Mouse (Mus musculus) intestine, embryonic 15.5 days (tissue): Measurements from ENCODE around the gene Tnfrsf4. TPM values are rescaled to one million over a fixed set of nuclear protein-coding genes. Genes with fewer than 3 reads are reported as not detected.
A peak's percentile ranks its signal among the peaks of the same experiment; 100 is the strongest.

Experiments used
- ATAC-seq: fragments of 200-750 bp; cut with Nextera tagmentation; 2 replicates; pipeline ENCODE4 v1.8.0; 2017; ENCODE audit warnings: moderate TSS enrichment, moderate library complexity
- H3K27ac ChIP-seq: fragments of 300-500 bp; sonication (generic); 2 replicates; pipeline ENCODE4 v1.5.1; 2015; ENCODE audit warnings: mild to moderate bottlenecking, inconsistent platforms
- H3K27me3 ChIP-seq: fragments of 300-500 bp; sonication (generic); replicated peaks from 2 replicates; pipeline ENCODE4 v1.6.1; 2015; ENCODE audit warnings: inconsistent platforms
- H3K36me3 ChIP-seq: fragments of 300-500 bp; sonication (generic); 2 replicates; pipeline ENCODE4 v1.6.1; 2015; ENCODE audit warnings: inconsistent platforms
- H3K4me1 ChIP-seq: fragments of 300-500 bp; sonication (generic); replicated peaks from 2 replicates; pipeline ENCODE4 v1.6.1; 2015; ENCODE audit warnings: inconsistent platforms
- H3K4me2 ChIP-seq: fragments of 300-500 bp; sonication (generic); replicated peaks from 2 replicates; pipeline ENCODE4 v1.6.1; 2015; ENCODE audit warnings: mild to moderate bottlenecking, inconsistent platforms
- H3K4me3 ChIP-seq: fragments of 300-500 bp; sonication (generic); replicated peaks from 2 replicates; pipeline ENCODE4 v1.5.1; 2015; ENCODE audit warnings: inconsistent platforms
- H3K9ac ChIP-seq: fragments of 300-500 bp; sonication (generic); 2 replicates; pipeline ENCODE4 v1.6.1; 2015; ENCODE audit warnings: inconsistent platforms
- H3K9me3 ChIP-seq: fragments of 300-500 bp; sonication (generic); 2 replicates; pipeline ENCODE4 v1.6.1; 2016; ENCODE audit warnings: inconsistent platforms
- WGBS: fragments of 180-500 bp; shearing (Covaris S2); methylation state at CpG from one replicate; pipeline ENCODE4 v1.1.7; 2015; 5-methylcytosine and 5-hydroxymethylcytosine counted together
- polyA plus RNA-seq: library from polyadenylated mRNA; unstranded; fragments of >200 nt; fragmentation: Nextera tagmentation; extraction: Ambion mirVana; gene quantifications from 2 replicates; pipeline ENCODE4 v1.2.1, GENCODE M21; 2015

The Tnfrsf4 gene
- polyA plus RNA-seq, 1 experiment from 2014 or later: 0.49 TPM

DNA sequence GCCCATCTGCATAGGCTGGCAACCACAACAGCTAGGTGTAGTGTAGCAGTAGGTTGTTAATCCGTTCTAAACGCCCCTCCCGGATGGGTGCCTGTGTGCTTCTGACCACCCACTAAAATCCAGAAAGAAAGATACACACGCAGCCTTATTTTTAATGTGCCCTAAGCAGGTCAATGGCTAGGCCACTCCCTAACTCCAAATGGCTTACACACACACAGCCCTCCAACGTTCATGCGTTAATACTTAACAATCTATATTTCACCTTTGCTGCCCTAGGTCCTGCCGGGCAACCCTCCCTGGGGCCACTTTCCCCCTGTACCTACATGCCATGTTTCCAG is 17.6 kb downstream of the Tnfrsf4 start:
- H3K27ac ChIP-seq: peak overlapping the region; percentile 93
- H3K4me2 ChIP-seq: peak overlapping the region; percentile 78
- ATAC-seq: peak; percentile 64
- H3K4me3 ChIP-seq: peak overlapping the region; percentile 59
- no peaks in the 10 kb centered on the region for H3K9me3 ChIP-seq
- 4% methylated on average over 7 of the region's 7 CpGs for WGBS
- peaks cover 11% of the 10 kb centered on the region for H3K27me3 ChIP-seq
- 0 out of 2 replicates have a peak, but pooled peaks cover 2% of the 10 kb centered on the region for H3K36me3 ChIP-seq
- peaks cover 19% of the 10 kb centered on the region for H3K4me1 ChIP-seq
- peak overlapping the region; percentile 63 for H3K9ac ChIP-seq

DNA sequence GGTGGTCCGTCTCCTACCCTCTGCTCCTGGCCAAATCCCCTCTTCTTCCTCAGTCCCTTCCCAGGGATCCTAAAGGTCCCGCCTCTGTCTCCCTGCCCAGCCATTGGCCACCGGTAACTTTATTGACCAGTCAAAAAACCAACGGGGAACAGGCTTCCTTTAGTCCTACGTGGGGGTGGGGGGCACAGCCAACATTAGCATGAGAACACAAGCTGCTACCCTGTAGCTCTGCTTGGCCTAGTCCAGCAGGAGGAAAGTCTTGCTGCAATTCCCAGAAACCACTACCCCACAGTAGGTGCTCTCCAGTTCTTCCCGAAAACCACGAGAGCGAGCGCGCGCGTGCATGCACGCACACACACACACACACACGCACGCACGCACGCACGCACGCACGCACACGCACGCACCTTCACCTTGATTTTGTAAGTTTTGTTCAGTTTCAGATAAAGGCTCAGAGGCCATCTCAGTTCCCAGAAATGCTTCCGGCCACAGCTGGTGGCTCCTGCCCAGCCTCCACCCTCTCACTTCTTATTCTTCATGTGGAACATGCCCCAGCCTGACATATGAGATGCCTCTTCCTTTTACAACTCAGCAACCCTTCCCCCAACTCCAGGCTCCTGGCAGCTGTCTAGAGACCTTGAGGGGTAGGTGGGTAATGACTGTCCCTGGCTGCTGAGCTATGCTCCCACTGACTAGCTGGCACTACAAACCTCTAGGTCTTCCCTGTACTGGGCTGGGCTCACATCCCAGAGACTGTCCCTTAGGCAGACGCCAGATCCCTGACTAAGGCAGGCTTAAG is 18.1 kb downstream of the Tnfrsf4 start:
- peaks cover 12% of the 10 kb centered on the region for H3K27me3 ChIP-seq

DNA sequence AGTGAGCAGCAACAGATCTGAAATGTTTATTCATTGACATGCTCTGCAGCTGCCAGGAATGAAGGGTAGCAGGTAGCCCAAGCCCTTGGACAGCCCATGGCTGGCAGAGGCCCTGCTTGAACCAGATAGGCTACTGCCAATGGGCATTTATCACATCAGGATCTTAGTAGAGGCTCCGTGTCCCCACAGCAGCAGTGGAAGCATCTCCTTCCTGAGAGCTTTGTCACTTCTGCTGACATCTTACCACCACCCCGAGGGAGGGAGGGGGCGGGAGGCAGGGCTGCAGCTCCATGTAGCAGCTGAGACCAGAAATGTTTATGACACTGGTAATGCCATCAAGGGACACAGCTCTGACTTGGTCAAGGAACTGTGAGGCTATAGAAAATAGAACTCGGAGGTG is 19.2 kb downstream of the Tnfrsf4 start:
- Histone ChIP-seq H3K36me3 (0 out of 2 replicates have a peak, but pooled peaks cover under 1% of the 10 kb centered on the region), H3K9me3 (no peaks in the 10 kb centered on the region)
- WGBS: 81% methylated on average over 4 of the region's 4 CpGs

More for the DNA sequence above, 18.1 kb downstream of the Tnfrsf4 start:
- Histone ChIP-seq H3K9me3 (no peaks in the 10 kb centered on the region), H3K9ac (peak overlapping the region; percentile 63), H3K36me3 (0 out of 2 replicates have a peak, but pooled peaks cover 2% of the 10 kb centered on the region), H3K4me2 (peak overlapping the region; percentile 78), H3K4me1 (peaks cover 18% of the 10 kb centered on the region), H3K4me3 (peak overlapping the region; percentile 59), H3K27ac (peak overlapping the region; percentile 93)
- ATAC-seq: peak; percentile 93
- WGBS: under 1% methylated on average over 24 of the region's 24 CpGs

DNA sequence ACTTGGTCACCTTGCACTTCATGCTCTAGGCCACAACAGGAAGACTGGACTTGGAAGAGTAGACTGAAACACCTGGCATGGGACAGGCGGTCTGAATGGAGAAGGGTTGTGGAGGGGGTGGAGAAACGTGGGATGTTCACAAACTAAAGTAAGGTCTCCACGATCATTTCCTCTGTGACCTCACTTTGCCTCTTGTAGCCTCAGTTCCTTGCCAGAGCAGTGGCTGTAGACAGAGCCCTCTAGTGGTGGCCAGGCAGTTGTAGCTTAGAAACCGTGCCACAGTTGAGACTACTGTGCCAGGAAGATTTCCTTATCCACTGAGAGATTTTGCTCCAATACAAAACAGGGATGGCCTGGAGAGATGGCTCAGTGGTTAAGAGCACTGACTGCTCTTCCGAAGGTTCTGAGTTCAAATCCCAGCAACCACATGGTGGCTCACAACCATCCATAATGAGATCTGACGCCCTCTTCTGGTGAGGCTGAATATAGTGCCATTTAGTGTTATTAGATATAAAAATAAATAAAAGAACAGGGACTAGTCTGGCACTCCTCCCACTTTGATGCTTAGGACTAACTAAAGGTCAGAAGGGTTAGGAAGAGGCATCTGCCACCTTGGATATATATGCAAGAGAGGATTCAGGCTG is 20.0 kb downstream of the Tnfrsf4 start:
- Histone ChIP-seq H3K4me3 (no peak overlapping the region), H3K9ac (no peak overlapping the region), H3K9me3 (no peaks in the 10 kb centered on the region), H3K27ac (no peak overlapping the region), H3K36me3 (no peaks in the 10 kb centered on the region), H3K27me3 (peaks cover 12% of the 10 kb centered on the region), H3K4me2 (no peak overlapping the region), H3K4me1 (peaks cover 18% of the 10 kb centered on the region)
- 49% methylated on average over 6 of the region's 6 CpGs for WGBS
- no peak for ATAC-seq

More for the DNA sequence above, 19.2 kb downstream of the Tnfrsf4 start:
- no peak overlapping the region for H3K9ac ChIP-seq
- H3K4me1 ChIP-seq: peaks cover 18% of the 10 kb centered on the region
- H3K27me3 ChIP-seq: peaks cover 12% of the 10 kb centered on the region
- no peak overlapping the region for H3K4me2 ChIP-seq
- H3K27ac ChIP-seq: no peak overlapping the region; the same call in 1 of the 2 replicates
- ATAC-seq: no peak
- no peak overlapping the region for H3K4me3 ChIP-seq

DNA sequence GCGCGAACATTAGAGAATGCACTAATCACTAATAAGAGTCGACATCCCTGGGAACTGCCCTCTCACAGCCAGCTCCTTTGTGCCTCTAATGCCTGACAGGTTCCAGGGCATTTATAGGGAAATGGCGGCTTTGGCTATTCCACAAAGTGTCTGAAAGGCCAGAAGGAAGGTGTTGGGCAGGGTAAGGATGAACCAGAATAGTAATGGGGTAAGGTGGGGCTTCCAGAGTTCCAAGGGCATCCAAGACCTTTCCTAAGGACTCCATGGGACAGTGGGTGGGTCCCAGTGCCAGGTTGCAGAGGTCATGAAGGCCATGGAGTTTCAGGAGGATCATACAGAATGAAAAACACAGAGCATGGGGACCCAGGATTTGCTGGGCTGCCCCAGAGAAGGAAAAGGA is 20.7 kb downstream of the Tnfrsf4 start:
- peaks cover 18% of the 10 kb centered on the region for H3K4me1 ChIP-seq
- no peak overlapping the region for H3K4me2 ChIP-seq
- WGBS: 67% methylated on average over 4 of the region's 4 CpGs
- H3K9ac ChIP-seq: no peak overlapping the region; the same call in 1 of the 2 replicates
- no peaks in the 10 kb centered on the region for H3K9me3 ChIP-seq
- peaks cover 12% of the 10 kb centered on the region for H3K27me3 ChIP-seq
- no peak for ATAC-seq
- H3K36me3 ChIP-seq: no peaks in the 10 kb centered on the region
- no peak overlapping the region for H3K27ac ChIP-seq
- H3K4me3 ChIP-seq: no peak overlapping the region

- Histone ChIP-seq H3K4me2 (peak overlapping the region; percentile 18; the same call in 1 of the 2 replicates), H3K9me3 (no peaks in the 10 kb centered on the region), H3K36me3 (no peaks in the 10 kb centered on the region), H3K27me3 (peaks cover 12% of the 10 kb centered on the region), H3K4me1 (peaks cover 18% of the 10 kb centered on the region), H3K27ac (no peak overlapping the region), H3K9ac (no peak overlapping the region; the same call in 1 of the 2 replicates), H3K4me3 (no peak overlapping the region)
- ATAC-seq: no peak
- WGBS: 33% methylated on average over 25 of the region's 25 CpGs
Measured at GRCm38 (mm10) chr4:156034901-156035300, 21.3 kb downstream of the Tnfrsf4 start.

- H3K36me3 ChIP-seq: no peaks in the 10 kb centered on the region
- no peak overlapping the region for H3K27ac ChIP-seq
- peak; percentile 37; the same call in 1 of the 2 replicates for ATAC-seq
- no peak overlapping the region for H3K4me3 ChIP-seq
- no peaks in the 10 kb centered on the region for H3K27me3 ChIP-seq
- no peak overlapping the region for H3K4me2 ChIP-seq
- WGBS: 49% methylated on average over 5 of the region's 5 CpGs
- H3K9me3 ChIP-seq: no peaks in the 10 kb centered on the region
- H3K9ac ChIP-seq: no peak overlapping the region
- 0 out of 2 replicates have a peak, but pooled peaks cover 2% of the 10 kb centered on the region for H3K4me1 ChIP-seq
Measured at GRCm38 (mm10) chr4:156044754-156045153, 31.1 kb downstream of the Tnfrsf4 start.

GRCm38 (mm10) chr4:156049779-156050178 is 36.1 kb downstream of the Tnfrsf4 start:
- Histone ChIP-seq H3K27me3 (no peaks in the 10 kb centered on the region), H3K4me3 (no peak overlapping the region), H3K9ac (no peak overlapping the region), H3K4me1 (peaks cover 9% of the 10 kb centered on the region), H3K4me2 (no peak overlapping the region), H3K27ac (no peak overlapping the region), H3K36me3 (no peaks in the 10 kb centered on the region), H3K9me3 (no peaks in the 10 kb centered on the region)
- no peak for ATAC-seq
- WGBS: 64% methylated on average over 3 of the region's 3 CpGs

GRCm38 (mm10) chr4:156050391-156050980 is 36.8 kb downstream of the Tnfrsf4 start:
- H3K9me3 ChIP-seq: no peaks in the 10 kb centered on the region
- H3K4me1 ChIP-seq: peaks cover 12% of the 10 kb centered on the region
- H3K9ac ChIP-seq: no peak overlapping the region
- no peaks in the 10 kb centered on the region for H3K27me3 ChIP-seq
- no peak overlapping the region for H3K4me2 ChIP-seq
- WGBS: 50% methylated on average over 6 of the region's 6 CpGs
- no peaks in the 10 kb centered on the region for H3K36me3 ChIP-seq
- no peak overlapping the region for H3K4me3 ChIP-seq
- peak; percentile 3 for ATAC-seq
- H3K27ac ChIP-seq: no peak overlapping the region

DNA sequence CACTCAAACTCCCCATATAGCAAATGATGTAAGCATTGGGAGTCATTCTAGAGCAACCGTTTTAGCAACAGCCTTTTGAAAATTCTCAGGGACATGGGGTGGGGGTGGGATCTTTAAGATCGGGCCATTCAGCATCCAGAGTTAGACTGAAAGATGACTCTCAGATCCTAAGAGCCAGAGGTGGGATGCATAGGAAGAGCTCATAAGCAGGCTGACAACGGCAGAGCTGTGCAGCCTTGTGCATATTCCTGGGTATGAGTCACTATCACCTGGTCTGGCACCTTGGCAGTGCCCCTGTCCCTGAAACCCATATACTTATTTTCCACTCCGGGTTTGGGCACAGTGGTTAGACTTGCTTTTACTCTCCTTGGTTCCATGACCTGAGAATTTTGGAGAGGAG is 39.5 kb downstream of the Tnfrsf4 start:
- H3K9ac ChIP-seq: no peak overlapping the region
- no peak overlapping the region for H3K4me2 ChIP-seq
- 76% methylated on average over 4 of the region's 4 CpGs for WGBS
- peaks cover 17% of the 10 kb centered on the region for H3K4me1 ChIP-seq
- no peak overlapping the region for H3K4me3 ChIP-seq
- no peaks in the 10 kb centered on the region for H3K9me3 ChIP-seq
- no peak overlapping the region for H3K27ac ChIP-seq
- no peak for ATAC-seq
- no peaks in the 10 kb centered on the region for H3K27me3 ChIP-seq
- no peaks in the 10 kb centered on the region for H3K36me3 ChIP-seq

DNA sequence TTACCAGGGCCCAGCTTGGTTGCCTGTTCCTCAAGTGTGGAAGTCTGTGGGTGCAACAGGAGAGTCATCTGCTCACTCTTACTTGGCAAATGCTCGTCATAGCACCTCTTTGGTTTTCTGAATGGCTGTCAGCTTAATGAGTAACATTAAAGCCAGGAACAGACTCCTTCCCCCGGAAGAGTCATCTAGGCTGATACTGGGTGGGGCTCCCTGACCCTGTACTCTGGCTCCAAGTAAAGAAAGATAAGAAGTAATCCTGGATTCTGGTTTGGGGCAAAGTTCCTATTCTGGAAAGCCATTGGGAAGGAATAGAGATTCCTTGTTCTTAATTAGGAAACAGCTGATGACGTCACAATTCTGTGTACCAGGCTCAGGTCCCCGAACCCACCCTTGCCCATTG is 40.5 kb downstream of the Tnfrsf4 start:
- Histone ChIP-seq H3K9me3 (no peaks in the 10 kb centered on the region), H3K4me3 (no peak overlapping the region), H3K36me3 (no peaks in the 10 kb centered on the region), H3K27ac (peak overlapping the region; percentile 71), H3K4me1 (peaks cover 17% of the 10 kb centered on the region), H3K4me2 (peak overlapping the region; percentile 56), H3K9ac (no peak overlapping the region), H3K27me3 (no peaks in the 10 kb centered on the region)
- WGBS: 55% methylated on average over 4 of the region's 4 CpGs
- peak; percentile 80 for ATAC-seq

GRCm38 (mm10) chr4:156054606-156055005 is 41.0 kb downstream of the Tnfrsf4 start:
- Histone ChIP-seq H3K4me3 (0 out of 2 replicates have a peak overlapping the region, but pooled peaks have one; percentile 44), H3K4me2 (peak overlapping the region; percentile 56), H3K27me3 (no peaks in the 10 kb centered on the region), H3K9me3 (no peaks in the 10 kb centered on the region), H3K27ac (peak overlapping the region; percentile 71), H3K9ac (no peak overlapping the region), H3K36me3 (no peaks in the 10 kb centered on the region), H3K4me1 (peaks cover 17% of the 10 kb centered on the region)
- 85% methylated on average over 6 of the region's 6 CpGs for WGBS
- peak; percentile 50 for ATAC-seq
